Mouse (Mus musculus): ENCODE data around the gene Scaper. TPM values are rescaled to one million over a fixed set of nuclear protein-coding genes. Genes with fewer than 3 reads are reported as not detected.
A peak's percentile ranks its signal among the peaks of the same experiment; 100 is the strongest.

The Scaper gene
- polyA plus RNA-seq, 1 experiment from 2014 or later = 6.3 TPM

GRCm38 (mm10) chr9:55512027-55512543, 425.8 kb downstream of the Scaper start, which contains the start of gene Etfa:
Gene Etfa (minus strand): TSS chr9:55512243.
- Histone ChIP-seq H3K4me1 (peaks cover 19% of the 10 kb centered on the region), H3K4me3 (peak within 1 kb of the TSS; percentile 66), H3K9me3 (replicated peaks) (no peaks in the 10 kb centered on the region), H3K27me3 (ENCODE audit: low read depth, poor library complexity, severe bottlenecking) (peaks cover 26% of the 10 kb centered on the region), H3K36me3 (no peaks in the 10 kb centered on the region), H3K27ac (replicated peaks) (peak within 1 kb of the TSS; percentile 91)
- WGBS = under 1% methylated on average over 47 of the region's 47 CpGs
- DNase-seq (ENCODE audit: low spot score) = peak; percentile 95

- Histone ChIP-seq H3K27ac (replicated peaks) (peak overlapping the region; percentile 91), H3K4me1 (peaks cover 19% of the 10 kb centered on the region), H3K36me3 (no peaks in the 10 kb centered on the region), H3K4me3 (peak overlapping the region; percentile 66), H3K9me3 (replicated peaks) (no peaks in the 10 kb centered on the region), H3K27me3 (ENCODE audit: low read depth, poor library complexity, severe bottlenecking) (peaks cover 26% of the 10 kb centered on the region)
- WGBS = under 1% methylated on average over 32 of the region's 32 CpGs
- DNase-seq (ENCODE audit: low spot score) = peak; percentile 85
Observed at GRCm38 (mm10) chr9:55511521-55511993, 426.4 kb downstream of the Scaper start.

- no peaks in the 10 kb centered on the region for H3K36me3 ChIP-seq
- peaks cover 26% of the 10 kb centered on the region for H3K27me3 ChIP-seq (ENCODE audit: low read depth, poor library complexity, severe bottlenecking)
- no peaks in the 10 kb centered on the region for H3K9me3 ChIP-seq (replicated peaks)
- WGBS = 83% methylated on average over 10 of the region's 10 CpGs
- H3K4me3 ChIP-seq = peak overlapping the region; percentile 66
- H3K27ac ChIP-seq (replicated peaks) = 0 out of 2 replicates have a peak overlapping the region, but pooled peaks have one; percentile 91
- H3K4me1 ChIP-seq = peaks cover 19% of the 10 kb centered on the region
- DNase-seq (ENCODE audit: low spot score) = no peak
Observed at GRCm38 (mm10) chr9:55510651-55511235, 427.2 kb downstream of the Scaper start.

GRCm38 (mm10) chr9:55509731-55510130, 428.2 kb downstream of the Scaper start:
- no peaks in the 10 kb centered on the region for H3K36me3 ChIP-seq
- H3K4me3 ChIP-seq = no peak overlapping the region
- no peak overlapping the region for H3K27ac ChIP-seq (replicated peaks)
- no peak for DNase-seq (ENCODE audit: low spot score)
- WGBS = 90% methylated on average over 1 of the region's 1 CpGs
- H3K9me3 ChIP-seq (replicated peaks) = no peaks in the 10 kb centered on the region
- H3K27me3 ChIP-seq (ENCODE audit: low read depth, poor library complexity, severe bottlenecking) = peaks cover 22% of the 10 kb centered on the region
- peaks cover 19% of the 10 kb centered on the region for H3K4me1 ChIP-seq

- DNase-seq (ENCODE audit: low spot score) = no peak
- Histone ChIP-seq H3K4me1 (peaks cover 19% of the 10 kb centered on the region), H3K27me3 (ENCODE audit: low read depth, poor library complexity, severe bottlenecking) (peaks cover 11% of the 10 kb centered on the region), H3K4me3 (no peak overlapping the region), H3K9me3 (replicated peaks) (no peaks in the 10 kb centered on the region), H3K36me3 (no peaks in the 10 kb centered on the region), H3K27ac (replicated peaks) (no peak overlapping the region)
- 83% methylated on average over 4 of the region's 4 CpGs for WGBS
Observed at GRCm38 (mm10) chr9:55508701-55509100, 429.2 kb downstream of the Scaper start.

- H3K4me3 ChIP-seq = no peak overlapping the region
Observed at GRCm38 (mm10) chr9:55507922-55508321, 430.0 kb downstream of the Scaper start.

More at GRCm38 (mm10) chr9:55507922-55508321, 430.0 kb downstream of the Scaper start:
- H3K9me3 ChIP-seq (replicated peaks) = no peaks in the 10 kb centered on the region
- no peak for DNase-seq (ENCODE audit: low spot score)
- peaks cover 4% of the 10 kb centered on the region; the same call in 1 of the 2 replicates for H3K27me3 ChIP-seq (ENCODE audit: low read depth, poor library complexity, severe bottlenecking)
- no peaks in the 10 kb centered on the region for H3K36me3 ChIP-seq
- H3K27ac ChIP-seq (replicated peaks) = no peak overlapping the region
- 89% methylated on average over 3 of the region's 3 CpGs for WGBS
- H3K4me1 ChIP-seq = peaks cover 19% of the 10 kb centered on the region

Other genes with a start within 250 kb of the Scaper start
- not detected in 2 replicates for gene 4930563M21Rik, start 72.4 kb upstream of the Scaper start, polyA plus RNA-seq (2016; fragmentation: Nextera tagmentation; extraction: Ambion mirVana)
- 313 and 357 TPM in 2 replicates for gene Rcn2, start 103.7 kb upstream of the Scaper start, polyA plus RNA-seq (2016; fragmentation: Nextera tagmentation; extraction: Ambion mirVana)
- 0.40 and 0.52 TPM in 2 replicates for gene Pstpip1, start 151.8 kb upstream of the Scaper start, polyA plus RNA-seq (2016; fragmentation: Nextera tagmentation; extraction: Ambion mirVana)
- gene Tspan3, start 227.4 kb upstream of the Scaper start, polyA plus RNA-seq (2016; fragmentation: Nextera tagmentation; extraction: Ambion mirVana) = 570 and 611 TPM in 2 replicates